Mouse (Mus musculus) brain, embryonic 14.5 days (tissue): Measurements from ENCODE around the gene Fam92b.

Source experiments
- CTCF ChIP-seq: fragments of 200-500 bp; IDR thresholded peaks from 2 replicates; pipeline ENCODE4 v1.5.1; 2012; ENCODE audit warnings: inconsistent platforms, mild to moderate bottlenecking, moderate library complexity, borderline replicate concordance; ENCODE audit not compliant: insufficient read depth, insufficient read length; ENCODE audit errors: extremely low read depth
- POLR2A ChIP-seq: fragments of 200-500 bp; IDR thresholded peaks from 2 replicates; pipeline ENCODE4 v1.6.1; 2012; ENCODE audit warnings: mild to moderate bottlenecking, inconsistent platforms, borderline replicate concordance; ENCODE audit not compliant: poor library complexity, insufficient read depth, insufficient read length, severe bottlenecking; ENCODE audit errors: extremely low read depth

DNA sequence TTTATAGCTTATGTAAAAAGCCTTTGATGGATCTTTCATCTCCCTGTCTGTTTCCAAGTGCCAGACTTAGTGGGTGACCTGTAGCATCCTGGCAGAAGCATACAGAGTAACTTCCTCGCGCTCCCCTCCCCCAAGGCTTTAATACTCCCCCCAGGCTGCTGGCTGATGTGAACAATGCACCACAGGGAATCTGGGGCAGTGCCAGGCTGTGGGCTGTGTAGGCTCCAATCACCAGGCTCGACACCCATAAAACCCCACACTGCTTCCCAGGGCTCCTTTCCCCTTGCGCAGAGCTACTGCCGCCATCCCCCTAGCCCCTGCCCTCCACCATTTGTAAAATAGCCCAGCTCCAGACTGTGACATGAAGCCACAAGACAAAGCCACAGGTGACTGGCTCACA, 9.4 kb downstream of the Fam92b start:
- TF ChIP-seq CTCF (no peak), POLR2A (no peak)
